Mouse (Mus musculus): ENCODE measurements around the gene Ubap2.

Ubap2 gene

DNA sequence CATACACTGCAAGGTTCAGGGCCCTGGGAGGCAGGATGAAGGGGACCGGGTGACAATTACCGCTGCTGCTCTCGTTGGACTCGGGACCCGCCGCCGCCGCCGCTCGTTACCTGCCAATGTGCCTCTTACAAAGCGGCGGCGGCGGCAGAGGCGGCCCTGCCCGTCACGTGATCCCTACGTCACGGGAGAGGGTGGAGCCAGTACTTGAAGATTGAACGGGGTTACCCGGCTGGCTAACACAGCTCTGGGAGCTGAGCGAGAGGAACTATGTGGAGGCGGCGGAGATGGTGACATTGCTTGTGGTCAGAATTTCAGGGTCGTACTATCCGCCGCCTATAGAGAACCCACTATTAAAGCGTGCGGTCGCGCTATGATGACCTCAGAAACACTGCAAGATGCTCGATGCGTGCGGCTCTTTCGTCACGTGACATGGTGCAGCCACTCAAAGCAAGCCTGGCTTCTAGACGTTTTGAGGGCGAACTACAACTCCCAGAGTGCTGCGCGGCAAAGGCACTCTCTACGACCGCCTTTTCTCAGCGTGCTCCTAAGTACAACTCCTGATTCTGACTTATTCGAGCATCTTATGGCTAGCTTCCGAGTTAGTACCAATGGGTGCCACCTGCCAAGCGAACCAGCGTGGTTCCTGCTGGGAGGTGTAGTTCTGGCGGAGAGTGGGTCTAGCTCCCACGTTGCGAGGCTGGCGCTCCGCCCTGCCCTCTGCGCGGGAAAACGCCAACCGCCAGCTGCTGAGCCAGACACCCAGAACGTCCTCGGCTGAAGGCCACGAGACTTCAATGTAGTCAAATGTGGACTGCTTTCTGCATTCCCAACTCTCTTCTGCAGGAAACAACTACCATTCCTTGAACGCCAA lies at the start of gene Ubap2:
Gene Ubap2, minus strand, starts transcription at position 165 of the 871 bp plus-strand sequence.
- peak; percentile 94 for DNase-seq

DNA sequence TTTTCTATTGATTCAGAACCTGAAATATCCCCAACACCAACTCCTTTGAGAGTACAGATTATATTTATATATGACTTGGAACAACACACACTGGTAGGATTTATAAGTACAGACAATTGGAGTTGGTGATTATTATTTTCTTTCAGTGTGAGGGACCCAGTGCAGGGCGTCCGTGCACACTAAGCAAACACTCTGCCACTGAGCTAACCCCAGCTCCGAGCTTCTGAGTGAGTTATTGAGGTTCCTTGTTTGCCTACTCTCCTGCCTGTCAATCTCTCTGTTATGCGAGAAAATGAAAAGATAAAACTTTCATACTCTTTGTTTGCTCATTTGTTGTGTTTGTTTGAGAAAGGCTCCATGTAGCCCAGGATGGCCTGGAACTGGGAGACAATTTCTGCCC lies 46.0 kb upstream of the Ubap2 start:
- DNase-seq = no peak

DNA sequence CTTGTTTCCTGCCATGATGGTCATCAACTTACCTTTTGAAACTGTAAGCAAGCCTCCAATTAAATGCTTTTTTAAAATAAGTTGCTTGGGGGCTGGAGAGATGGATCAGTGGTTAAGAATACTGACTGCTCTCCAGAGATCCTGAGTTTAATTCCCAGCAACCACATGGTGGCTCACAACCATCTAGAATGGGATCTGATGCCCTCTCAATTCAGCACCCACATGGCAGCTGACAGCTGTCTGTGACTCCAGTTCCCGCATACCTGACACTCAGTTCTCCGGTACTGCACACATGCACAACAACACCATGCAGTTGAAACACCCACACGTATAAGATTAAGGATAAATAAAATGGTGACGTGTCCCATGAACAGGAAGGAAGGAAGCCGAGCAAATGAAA lies 43.3 kb upstream of the Ubap2 start:
- DNase-seq = no peak

DNA sequence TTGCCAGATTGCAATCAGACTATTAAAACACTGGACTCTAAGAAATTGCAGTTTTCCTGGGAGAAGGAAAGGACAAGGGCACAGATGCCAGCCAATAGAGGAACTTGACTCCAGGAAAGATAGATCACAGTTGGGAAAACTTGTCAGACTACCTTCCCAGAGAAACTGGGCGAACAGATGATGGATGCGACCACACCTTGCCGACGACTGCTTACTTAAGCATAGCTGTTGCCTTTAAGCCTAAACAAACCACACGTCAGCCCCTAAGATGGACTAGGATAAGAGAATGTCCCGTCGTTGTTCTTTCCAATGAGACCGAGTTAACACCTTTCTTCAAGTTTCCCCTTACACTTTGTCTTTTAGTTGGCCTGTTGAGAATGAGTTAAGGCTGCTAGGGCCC lies 40.2 kb upstream of the Ubap2 start:
- DNase-seq = no peak

DNA sequence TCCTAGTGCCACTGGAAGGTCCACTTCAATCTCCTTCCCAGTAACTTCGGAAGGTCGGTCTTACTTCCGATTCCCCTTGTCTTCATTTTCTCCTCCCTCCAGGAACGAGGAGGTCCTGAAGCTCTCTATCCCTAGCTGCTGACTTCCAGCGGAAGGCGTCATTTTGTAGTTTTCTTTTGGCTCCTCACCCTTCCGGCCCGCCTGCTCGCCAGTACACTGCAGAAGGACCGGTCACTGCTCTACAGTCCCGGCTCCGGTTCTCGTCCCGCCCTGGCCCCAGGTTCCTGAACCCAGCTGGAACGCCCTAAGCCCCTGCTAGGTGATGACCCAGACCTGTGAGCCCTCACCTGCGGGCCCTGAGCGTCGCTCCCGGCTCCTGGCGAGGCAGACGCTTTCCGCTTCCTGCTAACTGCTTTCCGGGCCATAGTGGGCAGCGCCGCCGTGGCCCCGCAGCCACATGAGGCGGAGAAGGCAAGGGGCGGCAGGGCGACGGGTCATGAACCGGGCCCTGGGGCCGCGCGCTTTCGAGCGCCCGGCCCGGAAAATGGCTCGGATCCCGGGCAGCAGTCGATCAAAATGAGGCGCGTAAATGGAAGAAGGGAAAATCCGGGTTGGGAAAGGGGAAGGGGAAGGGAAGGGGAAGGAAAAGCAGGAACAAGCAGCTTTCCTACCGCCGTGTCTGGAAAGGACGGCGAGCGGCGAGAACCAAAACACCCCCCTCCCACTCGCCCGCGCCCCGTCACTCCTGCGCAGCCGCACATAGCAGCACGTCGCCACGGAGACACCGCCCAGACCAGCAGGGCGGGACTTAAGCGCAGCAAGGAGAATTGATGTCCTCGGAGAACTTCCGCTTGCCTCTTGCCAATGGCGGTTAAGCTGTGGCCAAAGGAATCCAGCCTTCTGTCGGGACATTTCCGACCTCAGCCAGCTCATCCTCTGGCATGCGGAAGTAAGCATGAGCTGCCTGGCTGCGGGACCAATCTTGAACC lies 39.5 kb upstream of the Ubap2 start, which contains the start of gene Dcaf12:
Gene Dcaf12, minus strand, starts transcription at position 749 of the 989 bp plus-strand sequence.
- DNase-seq = peak; percentile 96

DNA sequence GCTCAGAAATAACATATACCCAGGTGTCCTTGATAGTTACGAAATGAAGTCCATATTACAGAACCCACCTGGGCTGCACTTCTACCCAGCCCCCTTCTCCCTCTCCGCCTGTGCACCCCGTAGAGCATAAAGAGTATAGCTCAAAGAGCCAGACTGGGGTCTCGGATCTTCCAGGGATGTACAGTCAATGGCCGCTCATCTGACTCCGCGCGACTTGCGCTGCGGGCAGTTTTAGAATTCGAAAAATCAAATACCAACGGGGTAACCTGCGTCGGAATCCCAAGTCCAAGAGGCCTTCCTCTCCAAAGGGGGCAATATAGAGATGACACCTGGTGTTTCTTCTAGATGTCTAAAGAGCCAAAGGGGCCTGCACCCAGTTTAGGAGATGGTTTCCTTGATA lies 38.8 kb upstream of the Ubap2 start:
- DNase-seq = no peak

DNA sequence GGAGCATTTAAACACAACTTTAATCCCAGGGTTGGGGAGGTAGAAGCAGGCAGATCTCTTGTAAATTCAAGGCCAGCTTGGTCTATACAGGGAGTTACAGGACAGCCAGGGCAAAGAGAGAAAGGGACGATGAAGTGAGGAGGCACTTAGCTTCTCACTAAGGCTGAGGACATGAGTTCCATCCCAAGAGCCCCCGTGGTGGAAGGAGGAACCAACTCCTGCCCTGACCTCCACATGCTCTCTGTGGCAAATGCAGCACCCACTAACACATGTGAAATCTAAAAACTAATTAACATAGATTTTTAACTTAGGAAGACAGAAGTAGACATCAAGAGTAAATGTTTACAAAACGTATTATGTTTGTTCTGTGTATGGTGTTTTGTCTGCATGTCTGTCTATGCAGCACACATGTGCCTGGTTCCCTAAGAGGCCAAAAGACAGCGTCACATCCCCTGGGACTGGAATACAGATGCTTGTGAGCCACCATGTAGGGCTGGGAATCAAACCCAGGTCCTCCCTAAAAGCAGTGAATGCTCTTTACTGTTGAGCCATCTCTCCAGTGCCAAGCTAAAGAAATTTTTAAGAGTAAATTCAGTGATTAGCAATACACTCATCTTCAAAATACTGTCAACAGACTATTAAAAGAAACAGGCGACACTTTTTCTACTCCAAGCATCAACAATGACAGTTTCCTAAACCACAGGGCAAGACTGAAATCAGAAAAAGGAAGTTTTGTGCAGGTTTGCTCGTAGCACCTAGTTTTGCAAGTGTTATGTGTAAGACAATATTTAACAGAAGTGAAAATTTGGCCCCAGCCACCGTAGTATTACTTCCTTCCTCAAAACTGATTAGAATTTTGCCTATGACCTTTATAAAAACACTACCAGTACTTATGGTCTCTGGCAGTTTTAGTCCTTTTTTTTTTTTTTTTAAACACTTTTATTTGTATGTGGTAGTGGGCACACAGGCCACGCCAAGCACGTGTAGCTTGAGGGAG lies 35.9 kb upstream of the Ubap2 start:
- no peak for DNase-seq

DNA sequence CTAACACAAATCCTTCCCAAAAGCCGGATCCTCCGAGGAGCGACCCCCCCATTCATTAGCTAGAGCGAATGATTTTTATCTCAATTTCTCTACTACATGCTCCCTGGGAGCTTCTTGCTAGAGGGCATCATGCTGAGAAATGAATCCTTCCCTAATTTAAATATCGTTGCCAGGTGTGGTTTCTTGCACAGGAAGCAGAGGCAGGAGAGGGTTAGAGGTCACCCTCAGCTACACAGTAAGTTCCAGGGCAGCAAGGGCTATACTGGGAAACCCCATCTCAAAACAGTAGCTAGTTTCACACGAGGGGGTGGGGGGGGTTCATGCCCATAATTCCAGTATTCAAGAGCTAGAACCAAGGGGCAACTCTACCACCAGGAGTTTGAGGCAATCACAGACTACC lies 32.5 kb upstream of the Ubap2 start:
- DNase-seq = no peak

DNA sequence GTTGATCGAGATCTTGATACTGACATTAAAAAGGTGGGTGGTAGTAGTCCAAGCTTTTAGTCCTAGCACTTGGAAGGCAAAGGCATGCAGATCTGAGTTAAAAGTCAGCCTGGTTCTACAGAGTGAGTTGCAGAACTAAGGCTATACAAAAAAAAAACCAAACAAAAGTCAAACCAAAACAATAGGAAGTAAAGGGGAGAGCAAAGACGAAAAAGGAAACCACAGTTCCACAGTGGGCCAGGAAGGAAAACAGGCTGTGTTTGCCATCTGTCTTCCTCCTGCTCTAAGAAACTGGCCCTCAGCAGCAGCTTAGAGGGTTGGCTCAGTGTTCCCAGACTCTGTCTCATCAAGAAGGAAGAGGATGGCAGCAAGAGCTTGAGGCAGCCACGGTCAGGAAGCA lies 29.4 kb upstream of the Ubap2 start:
- no peak for DNase-seq

DNA sequence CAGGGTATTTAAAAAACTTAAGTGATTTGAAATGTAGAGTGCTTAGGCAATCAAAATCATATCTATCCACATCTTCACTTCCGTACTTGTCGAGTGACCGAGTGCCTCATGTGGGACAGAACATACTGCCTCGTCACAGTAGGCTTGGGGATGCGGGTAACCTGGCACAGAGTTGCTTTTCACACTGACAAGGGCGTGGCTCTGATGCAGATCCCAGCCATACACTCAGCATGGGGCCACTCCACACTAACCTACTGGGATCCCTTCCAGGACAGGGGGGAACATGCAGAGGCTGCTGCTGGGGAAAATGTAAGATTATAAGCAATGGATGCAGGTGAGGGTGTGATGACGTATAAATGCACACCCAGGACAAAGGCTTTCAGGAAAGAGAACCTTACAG lies 28.7 kb upstream of the Ubap2 start:
- DNase-seq = no peak

DNA sequence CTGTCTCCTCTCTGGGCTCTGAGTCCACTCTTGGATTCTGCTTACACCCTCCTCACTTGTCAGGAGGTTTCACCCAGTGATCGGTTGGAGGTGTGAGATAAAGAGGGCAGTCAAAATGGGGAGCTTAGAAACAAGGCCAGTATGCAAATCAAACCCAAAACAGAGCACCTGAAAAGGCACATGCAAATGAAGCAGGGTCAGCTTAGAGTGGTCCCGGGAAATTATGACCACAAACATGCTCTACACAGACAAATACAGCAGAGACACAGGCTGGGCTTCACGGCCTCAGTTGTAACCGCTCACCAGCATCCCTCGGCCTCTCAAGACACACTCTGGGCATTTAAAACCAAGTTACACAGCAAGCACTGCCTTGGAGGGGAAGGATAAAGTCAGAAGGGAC lies 24.0 kb upstream of the Ubap2 start:
- no peak for DNase-seq

DNA sequence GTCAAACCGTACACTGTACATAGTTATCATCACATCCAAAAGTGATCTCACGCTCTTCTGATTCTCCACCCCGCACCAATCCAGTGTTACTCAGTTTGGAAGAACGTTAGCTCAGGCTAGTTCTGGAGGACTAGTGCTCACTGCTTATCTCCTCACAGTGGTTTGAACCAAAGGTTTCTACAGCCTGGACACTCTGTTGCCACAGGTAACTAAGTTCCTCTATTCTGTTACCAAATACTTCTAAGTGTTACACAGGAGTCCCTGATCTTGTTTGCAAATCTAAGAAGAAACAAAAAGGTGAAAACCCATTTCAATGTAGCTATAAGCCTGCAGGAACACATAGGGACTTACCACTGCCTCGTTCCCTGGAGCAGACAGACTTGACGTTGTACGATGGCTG lies 21.0 kb upstream of the Ubap2 start:
- no peak for DNase-seq

DNA sequence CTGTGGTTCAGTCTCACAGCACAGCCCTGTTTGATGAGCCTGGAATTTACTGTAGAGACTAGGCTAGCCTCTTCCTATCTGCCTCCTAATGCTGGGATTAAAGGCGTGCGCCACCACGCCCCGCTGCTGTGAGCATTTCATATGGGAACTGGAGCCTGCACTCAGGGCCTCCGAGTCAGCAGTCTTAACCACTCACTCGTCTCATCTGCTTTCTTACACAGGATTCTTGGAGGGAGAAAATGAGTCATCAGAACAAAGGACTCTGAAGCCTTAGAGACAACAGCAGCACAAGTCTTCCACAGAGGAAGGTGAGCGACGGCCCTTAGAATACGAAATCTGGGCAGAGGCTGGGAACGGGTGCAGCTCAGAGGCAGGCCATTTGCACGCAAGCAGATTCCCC lies 20.6 kb upstream of the Ubap2 start:
- DNase-seq = no peak

DNA sequence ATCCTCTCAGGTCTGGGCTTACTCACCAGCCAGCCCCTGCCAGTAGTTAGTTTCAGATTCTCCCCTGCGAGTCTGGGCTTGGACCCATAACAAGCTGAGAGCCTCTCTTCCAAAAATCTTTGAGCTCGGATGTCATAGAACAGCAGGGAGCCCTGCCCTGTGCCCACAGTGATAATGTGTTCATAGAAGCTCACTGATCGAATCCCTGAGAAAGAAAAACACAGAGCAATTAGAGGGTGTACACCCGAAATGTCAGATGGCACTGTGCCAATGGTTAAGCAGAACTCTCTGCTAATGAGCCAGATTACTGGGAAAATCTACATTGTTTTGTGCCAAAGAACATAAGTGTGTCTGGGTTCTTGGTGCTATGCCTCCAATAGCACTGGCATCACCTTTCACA lies 19.0 kb upstream of the Ubap2 start:
- DNase-seq = no peak

DNA sequence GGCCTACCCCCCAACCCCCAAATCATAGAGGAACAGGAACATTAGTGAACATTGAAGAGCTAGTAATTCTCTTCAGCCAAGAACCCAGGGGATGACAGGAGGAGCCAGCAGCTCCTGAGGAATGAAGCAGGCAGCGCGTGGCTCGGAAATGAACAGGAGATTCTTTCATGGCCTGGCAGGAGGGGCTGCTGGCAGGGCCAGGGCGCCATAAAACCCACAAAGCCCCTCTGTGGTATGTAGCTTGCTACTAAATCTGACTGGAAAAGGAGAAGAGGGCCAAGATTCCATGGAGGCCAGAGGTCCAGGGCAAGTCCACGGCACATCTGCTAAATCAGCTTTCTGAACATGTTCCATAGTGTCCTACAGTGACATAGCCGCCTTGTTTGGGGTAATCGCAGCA lies 14.9 kb upstream of the Ubap2 start:
- DNase-seq = no peak

DNA sequence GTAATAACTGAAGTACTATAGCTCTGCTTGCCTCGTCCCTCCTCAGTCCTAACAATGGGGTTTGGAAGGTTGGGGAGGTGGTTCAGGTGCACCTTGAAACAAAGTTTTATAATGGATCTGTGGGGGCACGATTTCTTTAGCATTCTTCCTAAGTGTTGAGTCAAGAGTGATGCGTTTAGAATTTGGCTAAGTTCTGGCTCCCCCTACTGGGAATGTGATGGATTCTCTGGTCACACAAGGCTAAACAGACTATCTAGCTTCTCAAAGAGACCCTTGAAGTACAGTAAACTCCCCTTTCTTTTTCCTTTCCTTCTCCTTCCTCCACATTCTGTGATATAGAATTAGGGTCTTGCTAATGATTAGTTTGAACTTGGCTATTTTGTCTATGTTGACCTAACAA lies 11.5 kb upstream of the Ubap2 start:
- no peak for DNase-seq

DNA sequence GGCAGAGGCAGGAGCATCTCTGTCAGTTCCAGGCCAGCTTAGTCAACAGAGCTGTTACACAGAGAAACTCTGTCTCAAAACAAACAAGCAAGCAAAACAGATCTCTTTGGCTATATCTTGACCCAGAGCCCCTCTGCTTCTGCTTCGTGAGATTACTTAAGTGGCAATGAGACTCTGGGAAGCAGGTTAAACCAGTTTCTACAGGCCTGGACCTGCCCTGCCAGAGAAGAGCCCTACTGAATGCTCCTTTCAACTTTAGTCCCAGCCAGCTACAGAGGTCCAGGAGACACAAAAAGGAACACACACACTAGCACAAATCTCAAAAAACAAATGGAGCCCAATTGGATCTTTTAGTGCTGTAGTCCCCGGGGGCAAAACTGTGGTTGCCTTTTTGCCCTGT lies 9.1 kb upstream of the Ubap2 start:
- no peak for DNase-seq

DNA sequence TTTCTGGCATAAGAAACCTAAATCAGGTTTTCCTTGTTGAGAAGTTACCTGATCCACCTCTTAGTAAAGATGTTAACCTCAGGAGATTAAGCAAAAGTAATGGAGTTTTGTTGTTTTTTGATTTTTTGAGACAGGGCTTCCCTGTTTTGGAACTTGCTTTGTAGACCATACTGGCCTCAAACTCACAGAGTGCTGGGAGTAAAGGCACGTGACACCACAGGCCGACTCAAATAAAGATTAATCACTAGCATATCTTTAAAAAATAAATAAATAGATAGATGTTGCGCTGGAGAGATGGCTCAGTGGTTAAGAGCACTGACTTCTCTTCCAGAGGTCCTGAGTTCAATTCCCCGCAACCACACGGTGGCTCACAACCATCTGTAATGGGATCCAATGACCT lies 983 bp upstream of the Ubap2 start:
- no peak for DNase-seq

DNA sequence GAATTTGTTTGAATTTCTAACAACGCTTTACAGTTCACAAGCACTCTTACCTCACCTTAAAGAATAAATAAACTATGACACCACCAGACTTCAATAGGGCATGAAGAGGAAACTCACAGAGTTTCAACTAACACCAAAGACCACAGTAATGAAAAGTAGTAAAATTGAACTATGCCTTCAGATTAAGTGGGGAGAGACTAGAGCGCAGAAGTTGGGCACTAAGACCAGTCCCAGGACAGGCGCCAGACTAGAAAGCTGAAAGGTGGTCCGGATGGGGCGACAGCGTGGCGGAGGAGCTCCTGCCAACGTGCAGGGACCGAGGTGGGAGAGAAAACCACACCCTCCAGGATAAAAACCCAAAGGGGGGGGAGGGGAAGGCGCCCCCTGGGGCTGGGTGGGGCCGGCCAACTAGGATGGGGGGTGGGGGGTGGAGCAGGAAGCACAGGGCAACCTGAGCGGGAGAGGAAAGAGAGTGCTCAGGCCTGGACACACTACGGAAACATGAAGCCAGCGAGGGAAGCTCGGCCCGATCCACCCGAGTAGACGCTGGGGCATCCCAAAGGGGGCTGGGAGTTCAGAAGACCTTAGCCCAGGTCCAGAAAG lies 466 bp downstream of the Ubap2 start:
- peak; percentile 79 for DNase-seq

DNA sequence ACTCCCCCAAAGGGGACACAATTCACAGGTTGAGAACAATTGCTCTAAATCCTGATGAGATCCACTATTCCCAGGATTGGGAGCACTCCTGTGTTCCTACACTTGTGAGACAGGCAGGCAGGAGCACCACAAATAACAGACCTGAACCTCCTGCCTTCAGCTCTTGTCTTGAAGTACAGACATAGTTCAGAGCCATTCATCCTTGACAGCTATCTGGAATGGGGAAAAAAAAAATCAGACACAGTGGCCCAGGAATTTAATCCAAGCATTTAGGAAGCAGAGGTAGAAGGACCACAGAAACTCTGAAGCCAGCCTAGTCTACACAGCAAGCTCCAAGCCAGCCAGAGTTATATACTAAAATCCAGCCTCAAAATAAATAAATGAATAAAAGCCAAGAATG lies 6.8 kb downstream of the Ubap2 start:
- DNase-seq = no peak

DNA sequence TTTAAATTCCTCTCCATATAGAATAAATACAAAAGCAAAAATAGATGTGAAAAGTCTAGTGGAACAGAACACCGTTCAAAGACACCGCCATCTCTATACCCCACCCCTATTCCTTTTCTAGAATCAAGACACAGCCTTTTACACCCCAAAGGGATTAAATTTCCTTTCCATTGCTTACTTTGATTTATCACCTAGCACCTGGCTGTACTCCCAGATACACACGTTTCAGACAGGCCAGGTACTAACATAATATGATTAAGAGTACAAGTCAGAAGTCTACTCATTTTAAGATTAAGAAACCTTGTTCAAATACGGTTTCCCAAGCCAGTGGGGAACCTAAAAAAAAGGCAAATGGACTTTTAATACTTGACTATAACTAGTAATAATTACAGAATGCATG lies 8.6 kb downstream of the Ubap2 start:
- DNase-seq = no peak

DNA sequence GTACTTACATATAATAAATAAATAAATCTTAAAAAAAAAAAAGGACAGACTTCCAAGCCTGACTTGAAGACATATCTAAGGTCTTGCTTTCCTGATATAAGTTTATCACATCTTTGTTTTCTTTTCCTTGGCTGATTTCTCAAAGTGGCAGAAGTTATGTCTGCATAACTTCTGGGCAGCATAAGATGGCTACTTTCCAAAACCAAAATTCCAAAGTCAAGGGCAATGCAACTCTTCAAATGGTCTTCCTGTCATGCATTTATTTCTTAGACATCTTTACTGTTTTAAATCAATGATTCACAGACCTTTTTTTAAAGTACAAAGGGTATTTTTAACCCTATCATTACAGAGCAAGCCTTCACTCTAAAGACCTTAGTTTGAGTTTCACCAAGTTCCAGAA lies 14.3 kb downstream of the Ubap2 start:
- DNase-seq = no peak

All from liver (tissue).